Mouse (Mus musculus) kidney, adult 18-20 months (tissue): ENCODE data around the gene Mapk13.

Experiments used
- DNase-seq: peaks from one replicate; pipeline ENCODE4 v3.0.0; 2021

Gene Mapk13

GRCm38 (mm10) chr17:28776817-28777216 is 7.7 kb downstream of the Mapk13 start:
- no peak for DNase-seq

- peak; percentile 28 for DNase-seq
These were observed 8.3 kb downstream of the Mapk13 start for GRCm38 (mm10) chr17:28777231-28778005.

GRCm38 (mm10) chr17:28779735-28780134 is 10.6 kb downstream of the Mapk13 start:
- DNase-seq, result no peak

GRCm38 (mm10) chr17:28780836-28781235 is 11.7 kb downstream of the Mapk13 start:
- no peak for DNase-seq

GRCm38 (mm10) chr17:28781290-28782045 is 12.4 kb downstream of the Mapk13 start:
- no peak for DNase-seq

GRCm38 (mm10) chr17:28785036-28785435 is 15.9 kb downstream of the Mapk13 start:
- no peak for DNase-seq

- no peak for DNase-seq
These were observed 18.4 kb downstream of the Mapk13 start for GRCm38 (mm10) chr17:28787507-28787906.

- no peak for DNase-seq
These were observed 27.9 kb downstream of the Mapk13 start for GRCm38 (mm10) chr17:28797031-28797430.

GRCm38 (mm10) chr17:28799291-28800160 is 30.4 kb downstream of the Mapk13 start:
- DNase-seq, result no peak

- peak; percentile 5 for DNase-seq
These were observed 31.2 kb downstream of the Mapk13 start for GRCm38 (mm10) chr17:28800281-28800670.

- DNase-seq, result peak; percentile 85
These were observed 31.7 kb downstream of the Mapk13 start, which contains the start of gene Brpf3 for GRCm38 (mm10) chr17:28800671-28801412. TSS of gene Brpf3 (plus strand) at chr17:28801090.

GRCm38 (mm10) chr17:28801474-28802005 is 32.4 kb downstream of the Mapk13 start:
- DNase-seq, result peak; percentile 98

GRCm38 (mm10) chr17:28802006-28802481 is 32.9 kb downstream of the Mapk13 start:
- DNase-seq, result no peak

GRCm38 (mm10) chr17:28803316-28803715 is 34.2 kb downstream of the Mapk13 start:
- DNase-seq, result no peak

GRCm38 (mm10) chr17:28804973-28805372 is 35.9 kb downstream of the Mapk13 start:
- DNase-seq, result no peak

- DNase-seq, result no peak
These were observed 37.7 kb downstream of the Mapk13 start for GRCm38 (mm10) chr17:28806770-28807169.

GRCm38 (mm10) chr17:28808714-28809113 is 39.6 kb downstream of the Mapk13 start:
- DNase-seq, result no peak

- DNase-seq, result no peak
These were observed 40.2 kb downstream of the Mapk13 start for GRCm38 (mm10) chr17:28809175-28809831.

GRCm38 (mm10) chr17:28812345-28812744 is 43.2 kb downstream of the Mapk13 start:
- DNase-seq, result peak; percentile 34

GRCm38 (mm10) chr17:28814529-28815097 is 45.5 kb downstream of the Mapk13 start:
- DNase-seq, result peak; percentile 28
